Mouse (Mus musculus): ENCODE measurements around the gene Aff1. TPM values are rescaled to one million over a fixed set of nuclear protein-coding genes. Genes with fewer than 3 reads are reported as not detected.

The Aff1 gene
- polyA plus RNA-seq, 1 experiment from 2014 or later, result 1.9 TPM

GRCm38 (mm10) chr5:103778314-103779117 lies 86.3 kb downstream of the Aff1 start:
- WGBS, result 3% methylated on average over 17 of the region's 17 CpGs

GRCm38 (mm10) chr5:103779836-103780235 lies 87.7 kb downstream of the Aff1 start:
- H3K36me3 ChIP-seq (ENCODE audit: control insufficient read depth, insufficient read depth, low read length), result no peaks in the 10 kb centered on the region
- no peak overlapping the region for H3K27ac ChIP-seq (ENCODE audit: low read depth, low read length)
- no peaks in the 10 kb centered on the region for H3K9me3 ChIP-seq (ENCODE audit: control insufficient read depth, low read length)
- H3K9ac ChIP-seq (ENCODE audit: low read depth, low read length), result no peak overlapping the region
- H3K4me3 ChIP-seq (ENCODE audit: low read length), result no peak overlapping the region
- WGBS, result 31% methylated on average over 10 of the region's 10 CpGs
- H3K27me3 ChIP-seq (replicated peaks; ENCODE audit: control insufficient read depth, insufficient read depth, low read length), result no peaks in the 10 kb centered on the region
- H3K4me2 ChIP-seq (ENCODE audit: low read length), result no peak overlapping the region
- ATAC-seq, result no peak
- H3K4me1 ChIP-seq (ENCODE audit: control insufficient read depth, insufficient read depth, low read depth, low read length), result peaks cover 18% of the 10 kb centered on the region

More at GRCm38 (mm10) chr5:103778314-103779117, 86.3 kb downstream of the Aff1 start:
- Histone ChIP-seq H3K4me3 (ENCODE audit: low read length) (peak overlapping the region; percentile 32), H3K27me3 (replicated peaks; ENCODE audit: control insufficient read depth, insufficient read depth, low read length) (no peaks in the 10 kb centered on the region), H3K9me3 (ENCODE audit: control insufficient read depth, low read length) (no peaks in the 10 kb centered on the region), H3K36me3 (ENCODE audit: control insufficient read depth, insufficient read depth, low read length) (no peaks in the 10 kb centered on the region), H3K27ac (ENCODE audit: low read depth, low read length) (peak overlapping the region; percentile 58), H3K4me2 (ENCODE audit: low read length) (peak overlapping the region; percentile 66), H3K9ac (ENCODE audit: low read depth, low read length) (peak overlapping the region; percentile 50; the same call in 1 of the 2 replicates), H3K4me1 (ENCODE audit: control insufficient read depth, insufficient read depth, low read depth, low read length) (peaks cover 19% of the 10 kb centered on the region)
- peak; percentile 88 for ATAC-seq

DNA sequence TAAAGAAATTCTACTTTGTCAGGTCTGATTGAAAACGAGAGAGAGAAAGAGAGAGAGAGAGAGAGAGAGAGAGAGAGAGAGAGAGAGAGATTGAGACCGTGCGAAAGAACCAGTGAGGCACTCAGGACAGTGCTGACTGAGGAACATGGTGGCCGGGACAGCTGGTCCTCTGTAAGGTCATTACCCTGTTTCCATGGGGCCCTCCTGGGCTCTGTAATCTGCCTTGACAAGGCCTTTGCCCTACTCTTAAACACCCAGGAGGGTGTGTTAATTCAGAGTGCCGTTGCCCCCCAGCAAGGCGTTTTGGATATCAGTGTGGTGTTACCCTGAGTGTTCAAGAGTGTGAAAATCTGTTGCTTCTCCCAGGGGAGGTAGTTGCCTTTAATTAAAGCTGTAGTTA lies 88.1 kb downstream of the Aff1 start:
- Histone ChIP-seq H3K9me3 (ENCODE audit: control insufficient read depth, low read length) (no peaks in the 10 kb centered on the region), H3K36me3 (ENCODE audit: control insufficient read depth, insufficient read depth, low read length) (no peaks in the 10 kb centered on the region), H3K27me3 (replicated peaks; ENCODE audit: control insufficient read depth, insufficient read depth, low read length) (no peaks in the 10 kb centered on the region), H3K4me1 (ENCODE audit: control insufficient read depth, insufficient read depth, low read depth, low read length) (peaks cover 18% of the 10 kb centered on the region), H3K4me2 (ENCODE audit: low read length) (no peak overlapping the region), H3K9ac (ENCODE audit: low read depth, low read length) (no peak overlapping the region), H3K27ac (ENCODE audit: low read depth, low read length) (no peak overlapping the region), H3K4me3 (ENCODE audit: low read length) (no peak overlapping the region)
- WGBS, result 26% methylated on average over 6 of the region's 6 CpGs
- no peak for ATAC-seq

DNA sequence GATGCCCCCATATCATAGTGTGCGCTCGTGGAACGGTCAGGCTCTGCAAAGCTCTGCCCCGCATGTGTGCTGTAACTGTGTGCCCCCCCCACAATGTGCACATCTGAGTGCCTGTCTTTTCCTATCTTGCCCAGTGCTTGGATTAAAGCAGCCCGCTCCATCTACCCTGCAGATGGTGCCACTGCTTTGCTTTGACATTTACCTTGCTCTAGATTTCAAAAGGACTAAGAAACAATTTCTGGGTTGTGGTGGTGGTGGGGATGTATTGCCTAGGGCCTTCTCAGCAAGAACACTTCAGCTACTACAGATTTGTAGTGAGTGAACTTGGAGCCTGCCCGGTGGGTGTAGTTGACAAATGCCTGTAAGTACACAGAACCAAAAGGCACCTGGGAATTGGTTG lies 88.7 kb downstream of the Aff1 start:
- Histone ChIP-seq H3K36me3 (ENCODE audit: control insufficient read depth, insufficient read depth, low read length) (no peaks in the 10 kb centered on the region), H3K9ac (ENCODE audit: low read depth, low read length) (no peak overlapping the region), H3K27ac (ENCODE audit: low read depth, low read length) (no peak overlapping the region), H3K9me3 (ENCODE audit: control insufficient read depth, low read length) (no peaks in the 10 kb centered on the region), H3K4me2 (ENCODE audit: low read length) (no peak overlapping the region), H3K4me1 (ENCODE audit: control insufficient read depth, insufficient read depth, low read depth, low read length) (peaks cover 18% of the 10 kb centered on the region), H3K4me3 (ENCODE audit: low read length) (no peak overlapping the region), H3K27me3 (replicated peaks; ENCODE audit: control insufficient read depth, insufficient read depth, low read length) (no peaks in the 10 kb centered on the region)
- no peak for ATAC-seq
- 88% methylated on average over 6 of the region's 6 CpGs for WGBS

- H3K9me3 ChIP-seq (ENCODE audit: control insufficient read depth, low read length), result no peaks in the 10 kb centered on the region
- no peak overlapping the region for H3K27ac ChIP-seq (ENCODE audit: low read depth, low read length)
- no peaks in the 10 kb centered on the region for H3K36me3 ChIP-seq (ENCODE audit: control insufficient read depth, insufficient read depth, low read length)
- no peak for ATAC-seq
- H3K27me3 ChIP-seq (replicated peaks; ENCODE audit: control insufficient read depth, insufficient read depth, low read length), result no peaks in the 10 kb centered on the region
- H3K4me1 ChIP-seq (ENCODE audit: control insufficient read depth, insufficient read depth, low read depth, low read length), result peaks cover 17% of the 10 kb centered on the region
- H3K4me2 ChIP-seq (ENCODE audit: low read length), result no peak overlapping the region
- WGBS, result 84% methylated on average over 11 of the region's 11 CpGs
- no peak overlapping the region for H3K9ac ChIP-seq (ENCODE audit: low read depth, low read length)
- no peak overlapping the region for H3K4me3 ChIP-seq (ENCODE audit: low read length)
Measured at GRCm38 (mm10) chr5:103783086-103783668, 91.0 kb downstream of the Aff1 start.

DNA sequence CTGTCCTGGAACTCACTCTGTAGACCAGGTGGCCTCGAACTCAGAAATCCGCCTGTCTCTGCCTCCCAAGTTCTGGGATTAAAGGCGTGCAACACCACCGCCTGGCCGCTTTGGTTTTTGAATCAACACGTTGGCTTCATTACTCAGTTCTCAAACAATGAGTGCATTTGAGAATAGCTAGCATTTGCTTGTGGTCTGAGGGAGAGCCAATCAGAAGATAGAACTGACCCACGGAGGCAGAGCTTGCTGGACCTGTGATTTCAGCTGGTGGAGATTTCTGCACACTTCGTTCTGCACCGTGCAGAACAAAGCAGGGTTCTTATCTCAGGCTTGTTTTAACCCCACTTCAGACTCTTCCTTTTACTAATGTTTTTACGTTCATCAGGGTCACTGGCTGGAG lies 93.9 kb downstream of the Aff1 start:
- Histone ChIP-seq H3K36me3 (ENCODE audit: control insufficient read depth, insufficient read depth, low read length) (no peaks in the 10 kb centered on the region), H3K27ac (ENCODE audit: low read depth, low read length) (no peak overlapping the region), H3K4me3 (ENCODE audit: low read length) (no peak overlapping the region), H3K4me1 (ENCODE audit: control insufficient read depth, insufficient read depth, low read depth, low read length) (peaks cover 3% of the 10 kb centered on the region), H3K9me3 (ENCODE audit: control insufficient read depth, low read length) (no peaks in the 10 kb centered on the region), H3K9ac (ENCODE audit: low read depth, low read length) (no peak overlapping the region), H3K27me3 (replicated peaks; ENCODE audit: control insufficient read depth, insufficient read depth, low read length) (no peaks in the 10 kb centered on the region), H3K4me2 (ENCODE audit: low read length) (no peak overlapping the region)
- 87% methylated on average over 10 of the region's 10 CpGs for WGBS
- ATAC-seq, result no peak

DNA sequence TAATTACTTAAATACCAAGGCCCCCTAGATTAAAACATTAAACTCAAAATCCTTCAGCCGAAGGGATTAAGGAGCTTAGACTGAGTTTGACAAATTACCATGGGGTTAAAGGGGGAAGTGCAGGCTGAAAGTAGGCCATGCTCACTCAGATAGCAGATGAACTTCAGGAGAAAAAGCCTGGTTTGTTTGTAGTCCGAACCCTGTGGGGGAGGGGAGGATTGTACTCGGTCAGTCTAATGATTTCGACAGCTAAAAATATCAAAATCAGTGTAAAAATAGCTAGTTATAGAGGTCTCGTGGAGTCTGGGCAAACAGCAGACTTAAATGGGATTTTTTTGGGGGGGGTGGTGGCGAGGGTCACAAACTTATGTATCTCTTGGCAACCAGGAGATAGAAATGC lies 96.3 kb downstream of the Aff1 start:
- 51% methylated on average over 6 of the region's 6 CpGs for WGBS
- Histone ChIP-seq H3K27ac (ENCODE audit: low read depth, low read length) (no peak overlapping the region), H3K4me2 (ENCODE audit: low read length) (no peak overlapping the region), H3K4me1 (ENCODE audit: control insufficient read depth, insufficient read depth, low read depth, low read length) (peaks cover 3% of the 10 kb centered on the region), H3K27me3 (replicated peaks; ENCODE audit: control insufficient read depth, insufficient read depth, low read length) (no peaks in the 10 kb centered on the region), H3K9ac (ENCODE audit: low read depth, low read length) (no peak overlapping the region), H3K9me3 (ENCODE audit: control insufficient read depth, low read length) (no peaks in the 10 kb centered on the region), H3K36me3 (ENCODE audit: control insufficient read depth, insufficient read depth, low read length) (no peaks in the 10 kb centered on the region), H3K4me3 (ENCODE audit: low read length) (no peak overlapping the region)
- ATAC-seq, result no peak

DNA sequence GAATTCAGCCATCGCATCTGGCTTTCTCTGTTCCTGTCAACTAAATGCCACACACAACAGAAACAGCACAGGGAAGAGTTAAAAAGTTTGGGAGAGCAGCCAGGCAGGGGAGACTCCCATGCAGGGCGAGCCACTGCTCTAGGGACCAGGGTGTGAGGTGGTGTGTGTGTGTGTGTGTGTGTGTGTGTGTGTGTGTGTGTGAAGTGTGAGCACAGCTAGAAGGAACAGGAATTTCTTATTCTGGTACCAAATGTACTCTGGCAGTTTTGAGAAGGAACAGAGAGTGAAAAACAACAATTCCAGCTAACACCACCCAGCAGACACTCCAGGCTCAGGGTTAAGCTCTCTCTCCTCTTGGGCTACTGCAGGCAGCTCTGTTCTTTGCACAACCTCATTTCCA lies 96.8 kb downstream of the Aff1 start:
- H3K9ac ChIP-seq (ENCODE audit: low read depth, low read length), result no peak overlapping the region
- no peaks in the 10 kb centered on the region for H3K27me3 ChIP-seq (replicated peaks; ENCODE audit: control insufficient read depth, insufficient read depth, low read length)
- peak overlapping the region; percentile 52 for H3K27ac ChIP-seq (ENCODE audit: low read depth, low read length)
- ATAC-seq, result no peak
- 30% methylated on average over 2 of the region's 2 CpGs for WGBS
- no peaks in the 10 kb centered on the region for H3K36me3 ChIP-seq (ENCODE audit: control insufficient read depth, insufficient read depth, low read length)
- no peak overlapping the region for H3K4me2 ChIP-seq (ENCODE audit: low read length)
- H3K4me1 ChIP-seq (ENCODE audit: control insufficient read depth, insufficient read depth, low read depth, low read length), result peaks cover 3% of the 10 kb centered on the region
- H3K9me3 ChIP-seq (ENCODE audit: control insufficient read depth, low read length), result no peaks in the 10 kb centered on the region
- H3K4me3 ChIP-seq (ENCODE audit: low read length), result no peak overlapping the region

DNA sequence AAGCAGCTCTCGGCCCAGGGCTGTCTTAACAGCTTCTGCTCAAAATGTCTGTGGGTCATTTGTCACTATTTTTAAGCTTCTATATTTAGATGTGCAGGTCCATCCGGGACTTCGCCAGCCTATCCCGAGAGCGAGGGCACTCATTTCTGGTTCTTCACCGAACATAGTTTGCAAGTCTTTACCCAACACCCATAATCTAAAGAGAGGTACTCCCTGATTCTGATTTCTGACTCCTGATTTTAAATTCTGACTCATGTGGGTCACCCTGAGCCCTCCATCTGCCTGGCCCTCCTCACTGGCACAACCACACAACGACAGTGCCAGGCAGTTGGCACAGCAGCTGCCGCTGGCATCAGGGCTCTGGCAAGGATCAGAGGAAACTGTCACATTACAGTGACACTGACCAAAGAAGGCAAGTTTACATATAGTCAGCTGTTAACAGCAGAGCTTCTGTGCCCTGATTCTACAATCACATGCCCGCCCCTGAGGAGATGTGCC lies 97.5 kb downstream of the Aff1 start:
- ATAC-seq, result peak; percentile 92
- no peaks in the 10 kb centered on the region for H3K9me3 ChIP-seq (ENCODE audit: control insufficient read depth, low read length)
- H3K27me3 ChIP-seq (replicated peaks; ENCODE audit: control insufficient read depth, insufficient read depth, low read length), result no peaks in the 10 kb centered on the region
- H3K36me3 ChIP-seq (ENCODE audit: control insufficient read depth, insufficient read depth, low read length), result no peaks in the 10 kb centered on the region
- H3K4me1 ChIP-seq (ENCODE audit: control insufficient read depth, insufficient read depth, low read depth, low read length), result peaks cover 3% of the 10 kb centered on the region
- H3K27ac ChIP-seq (ENCODE audit: low read depth, low read length), result peak overlapping the region; percentile 52
- no peak overlapping the region for H3K9ac ChIP-seq (ENCODE audit: low read depth, low read length)
- no peak overlapping the region for H3K4me3 ChIP-seq (ENCODE audit: low read length)
- 73% methylated on average over 9 of the region's 9 CpGs for WGBS
- no peak overlapping the region for H3K4me2 ChIP-seq (ENCODE audit: low read length)
